Mouse (Mus musculus) ES-Bruce4 (cell line): ENCODE results near the gene A730015C16Rik. TPM values are rescaled to one million over a fixed set of nuclear protein-coding genes. Genes with fewer than 3 reads are reported as not detected.

Source experiments
- H3K27ac ChIP-seq: 2 replicates; pipeline ENCODE4 v1.5.1; 2012; ENCODE audit warnings: low read length, inconsistent platforms; ENCODE audit not compliant: insufficient read depth
- H3K27me3 ChIP-seq: 2 replicates; pipeline ENCODE4 v1.6.1; 2012; ENCODE audit warnings: mild to moderate bottlenecking, low read length, inconsistent platforms; ENCODE audit not compliant: control insufficient read depth, poor library complexity, insufficient read depth, severe bottlenecking
- H3K36me3 ChIP-seq: 2 replicates; pipeline ENCODE4 v1.6.1; 2012; ENCODE audit warnings: inconsistent platforms, mild to moderate bottlenecking, low read length, moderate library complexity; ENCODE audit not compliant: control insufficient read depth, poor library complexity, insufficient read depth, severe bottlenecking
- H3K4me1 ChIP-seq: one replicate; pipeline ENCODE4 v1.8.1; 2011; ENCODE audit warnings: low read length; ENCODE audit not compliant: control insufficient read depth, insufficient read depth
- H3K4me3 ChIP-seq: 2 replicates; pipeline ENCODE4 v1.5.1; 2011; ENCODE audit warnings: low read depth, mild to moderate bottlenecking, low read length
- H3K9ac ChIP-seq: 2 replicates; pipeline ENCODE4 v1.6.1; 2012; ENCODE audit warnings: low read depth, mild to moderate bottlenecking, inconsistent platforms; ENCODE audit not compliant: poor library complexity, severe bottlenecking
- H3K9me3 ChIP-seq: replicated peaks from 2 replicates; pipeline ENCODE4 v1.6.1; 2012; ENCODE audit warnings: mild to moderate bottlenecking, low read length, inconsistent platforms; ENCODE audit not compliant: control insufficient read depth, poor library complexity, insufficient read depth, severe bottlenecking
- CTCF ChIP-seq: IDR thresholded peaks from one replicate; pipeline ENCODE4 v1.8.1; 2011; ENCODE audit warnings: low read depth, low read length
- EP300 ChIP-seq: IDR thresholded peaks from 2 replicates; pipeline ENCODE4 v1.6.1; 2011; ENCODE audit warnings: low read depth, low read length; ENCODE audit not compliant: insufficient read depth
- POLR2A ChIP-seq: IDR thresholded peaks from one replicate; pipeline ENCODE4 v1.8.1; 2011; ENCODE audit warnings: low read length; ENCODE audit not compliant: insufficient read depth
- polyA plus RNA-seq: library from polyadenylated mRNA; stranded (reverse); fragments of >200 nt; gene quantifications from 2 replicates; pipeline ENCODE4 v1.2.4, GENCODE M21; 2011; ENCODE audit warnings: low read depth; ENCODE audit not compliant: missing spikeins, insufficient read depth, insufficient read length

Gene A730015C16Rik
- polyA plus RNA-seq: not detected in 2 replicates

DNA sequence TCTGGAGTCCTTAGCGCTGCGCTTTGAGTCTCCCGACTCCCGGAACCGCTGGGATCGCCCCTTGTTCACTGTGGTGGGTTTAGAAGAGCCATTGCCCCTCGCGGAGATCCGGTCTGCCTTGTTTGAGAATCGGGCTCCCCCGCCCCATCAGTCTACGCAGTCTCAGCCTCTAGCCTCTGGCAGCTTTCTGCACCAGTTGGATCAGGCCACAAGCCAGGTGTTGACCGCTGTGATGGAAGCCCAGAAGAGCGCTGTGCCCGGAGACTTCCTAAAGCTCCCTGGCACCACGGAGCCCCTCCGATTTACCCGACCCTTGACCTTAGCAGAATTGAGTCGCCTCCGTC lies at the start of gene A730015C16Rik:
Gene A730015C16Rik, minus strand, starts transcription at position 115 of the 344 bp plus-strand sequence.
- H3K27ac ChIP-seq: no peak within 1 kb of the TSS
- H3K9me3 ChIP-seq: no peaks in the 10 kb centered on the region
- H3K4me3 ChIP-seq: peak within 1 kb of the TSS; percentile 73
- H3K4me1 ChIP-seq: no peaks in the 10 kb centered on the region
- no peak for TF ChIP-seq POLR2A
- no peak for TF ChIP-seq EP300
- TF ChIP-seq CTCF: no peak
- H3K36me3 ChIP-seq: peaks cover 19% of the 10 kb centered on the region; the same call in 1 of the 2 replicates
- peak within 1 kb of the TSS; percentile 74 for H3K9ac ChIP-seq
- H3K27me3 ChIP-seq: no peaks in the 10 kb centered on the region

DNA sequence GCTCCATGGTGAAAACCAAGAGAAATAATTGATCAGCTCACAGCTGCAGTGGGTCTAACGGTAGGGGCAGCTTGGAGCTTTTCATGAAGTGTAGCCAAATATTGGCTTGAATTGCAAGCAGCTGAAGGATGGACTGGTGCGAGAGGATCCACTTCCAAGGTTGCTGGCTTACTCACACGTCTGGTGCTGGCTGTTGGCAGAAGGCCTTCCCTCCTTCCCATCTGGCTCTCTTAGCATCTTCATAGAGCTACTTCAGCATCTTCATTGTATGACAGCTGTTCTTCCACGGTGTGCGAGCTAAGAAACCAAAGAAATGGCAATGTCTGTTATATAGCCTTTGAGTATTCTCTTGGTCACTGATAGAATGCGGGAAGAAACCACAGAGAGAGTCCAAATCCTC lies 42.5 kb upstream of the A730015C16Rik start:
- Histone ChIP-seq H3K36me3 (no peaks in the 10 kb centered on the region), H3K27ac (no peak overlapping the region), H3K9ac (no peak overlapping the region), H3K4me1 (no peaks in the 10 kb centered on the region), H3K4me3 (no peak overlapping the region), H3K9me3 (0 out of 2 replicates have a peak, but pooled peaks cover 3% of the 10 kb centered on the region), H3K27me3 (no peaks in the 10 kb centered on the region)
- TF ChIP-seq EP300: no peak
- no peak for TF ChIP-seq CTCF
- no peak for TF ChIP-seq POLR2A

DNA sequence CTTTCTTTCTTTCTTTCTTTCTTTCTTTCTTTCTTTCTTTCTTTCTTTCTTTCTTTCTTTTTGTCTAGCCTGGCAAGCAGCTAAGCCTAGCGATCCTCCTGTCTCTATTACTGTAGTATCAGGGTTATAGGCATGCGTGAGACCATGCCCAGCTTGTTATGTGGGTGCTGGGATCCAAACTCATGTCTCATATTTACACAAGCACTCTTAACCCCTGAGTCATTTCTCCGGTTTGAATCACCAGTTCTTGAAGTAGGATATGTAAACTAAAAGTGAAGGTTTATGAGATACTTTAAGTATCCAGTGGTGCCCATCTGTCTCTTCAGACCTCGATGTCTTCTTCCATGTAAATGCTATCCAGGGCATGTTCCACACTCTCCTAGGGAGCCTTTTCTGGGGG lies 39.0 kb upstream of the A730015C16Rik start:
- H3K4me1 ChIP-seq: no peaks in the 10 kb centered on the region
- 0 out of 2 replicates have a peak, but pooled peaks cover 3% of the 10 kb centered on the region for H3K9me3 ChIP-seq
- H3K9ac ChIP-seq: no peak overlapping the region
- no peaks in the 10 kb centered on the region for H3K27me3 ChIP-seq
- no peak overlapping the region for H3K27ac ChIP-seq
- TF ChIP-seq EP300 (no peak), CTCF (no peak), POLR2A (no peak)
- H3K36me3 ChIP-seq: no peaks in the 10 kb centered on the region
- H3K4me3 ChIP-seq: no peak overlapping the region

DNA sequence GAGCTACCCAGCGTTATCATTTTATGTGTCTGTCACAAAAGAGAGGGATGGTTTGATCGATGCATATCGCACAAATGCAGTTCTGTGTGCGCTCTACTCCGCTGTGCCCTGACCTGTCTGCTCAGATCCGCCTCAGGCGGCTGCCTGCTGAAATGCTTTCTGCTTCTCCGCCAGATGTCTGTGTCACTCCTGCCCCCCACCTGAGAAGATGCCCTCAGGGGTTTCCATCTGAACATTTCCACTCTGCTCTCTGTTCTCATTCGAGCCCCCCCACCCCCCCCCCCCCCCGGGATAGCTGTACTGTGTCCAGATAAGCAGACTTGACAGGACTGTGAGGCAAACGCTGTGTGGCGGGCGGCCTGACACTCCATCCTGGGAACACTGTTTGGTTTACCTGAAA lies 35.4 kb upstream of the A730015C16Rik start:
- Histone ChIP-seq H3K9me3 (0 out of 2 replicates have a peak, but pooled peaks cover 3% of the 10 kb centered on the region), H3K4me3 (no peak overlapping the region), H3K4me1 (no peaks in the 10 kb centered on the region), H3K27ac (no peak overlapping the region), H3K9ac (no peak overlapping the region), H3K36me3 (no peaks in the 10 kb centered on the region), H3K27me3 (no peaks in the 10 kb centered on the region)
- TF ChIP-seq CTCF: no peak
- 0 out of 2 replicates have a peak, but pooled peaks have one; percentile 35 for TF ChIP-seq EP300
- no peak for TF ChIP-seq POLR2A

DNA sequence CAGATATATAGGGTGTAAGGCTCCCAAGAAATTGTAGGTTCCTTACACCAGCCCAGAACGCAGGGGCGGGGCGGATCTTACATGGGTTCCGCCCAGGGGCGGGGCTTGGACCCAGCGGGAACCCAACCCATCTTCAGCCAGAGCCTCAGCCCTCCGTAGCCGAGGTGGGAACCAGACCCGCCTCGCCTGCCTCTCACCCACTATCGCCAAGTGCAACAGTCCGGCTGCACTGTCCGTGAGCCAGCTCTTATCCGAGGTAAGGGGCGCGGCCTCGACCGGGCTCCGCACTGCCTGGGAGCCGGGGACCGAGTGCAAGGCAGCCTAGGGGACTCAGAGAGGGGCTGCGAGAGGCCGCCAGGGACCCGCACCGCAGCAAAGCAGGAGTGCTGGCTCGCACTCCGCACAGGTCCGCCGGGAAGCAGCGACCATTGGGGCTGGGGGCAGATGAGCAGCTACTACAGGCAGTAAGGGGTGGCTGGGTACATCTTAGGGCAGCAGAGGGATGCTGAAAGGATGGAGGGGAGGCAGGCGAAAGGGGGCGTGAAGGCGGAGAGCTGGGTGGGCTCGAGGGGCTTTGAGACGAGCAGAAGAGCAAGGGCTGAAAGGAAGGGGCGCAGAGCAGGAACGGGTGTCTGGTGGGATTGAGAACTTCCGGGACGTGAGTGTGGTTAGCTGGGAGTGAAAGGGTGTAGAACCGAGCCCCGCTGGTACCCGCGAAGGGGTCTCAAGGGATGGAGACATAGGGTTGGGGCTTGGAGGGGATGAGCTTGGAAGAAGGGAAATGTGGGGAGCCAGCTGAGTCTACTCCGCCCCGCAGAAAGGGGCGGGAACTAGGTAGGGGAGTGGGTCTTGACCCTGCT lies 30.8 kb upstream of the A730015C16Rik start, which contains the start of gene Rab3b:
Gene Rab3b, plus strand, starts transcription at position 101 of the 860 bp plus-strand sequence.
- peak within 1 kb of the TSS; percentile 74 for H3K4me3 ChIP-seq
- no peaks in the 10 kb centered on the region for H3K4me1 ChIP-seq

DNA sequence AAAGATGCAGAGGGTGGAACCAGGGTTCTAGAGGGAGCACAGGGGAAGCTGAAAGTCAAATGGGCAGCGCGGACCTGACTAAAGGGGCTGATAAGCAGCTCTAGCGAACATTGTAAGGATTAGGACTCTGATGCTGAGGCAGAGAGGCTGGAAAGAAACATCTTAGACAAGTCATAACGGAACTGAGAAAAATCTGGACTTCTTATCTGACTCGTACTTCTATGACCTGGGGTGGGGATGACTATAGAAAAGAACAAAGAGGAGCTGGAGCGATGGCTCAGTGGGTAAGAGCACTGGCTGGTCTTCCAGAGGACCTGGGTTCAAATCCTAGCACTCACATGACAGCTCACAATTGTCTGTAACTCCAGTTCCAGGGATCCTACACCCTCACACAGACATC lies 29.5 kb upstream of the A730015C16Rik start:
- Histone ChIP-seq H3K4me1 (no peaks in the 10 kb centered on the region), H3K9ac (no peak overlapping the region), H3K9me3 (no peaks in the 10 kb centered on the region), H3K36me3 (no peaks in the 10 kb centered on the region), H3K27me3 (no peaks in the 10 kb centered on the region), H3K4me3 (no peak overlapping the region), H3K27ac (no peak overlapping the region)
- TF ChIP-seq CTCF: no peak
- no peak for TF ChIP-seq EP300
- no peak for TF ChIP-seq POLR2A

More for the DNA sequence above, 30.8 kb upstream of the A730015C16Rik start, which contains the start of gene Rab3b:
- no peaks in the 10 kb centered on the region for H3K27me3 ChIP-seq
- H3K9me3 ChIP-seq: no peaks in the 10 kb centered on the region
- no peak within 1 kb of the TSS for H3K27ac ChIP-seq
- no peaks in the 10 kb centered on the region for H3K36me3 ChIP-seq
- no peak for TF ChIP-seq CTCF
- H3K9ac ChIP-seq: peak within 1 kb of the TSS; percentile 8
